Mouse (Mus musculus): ENCODE results near the gene Fahd2a.

DNA sequence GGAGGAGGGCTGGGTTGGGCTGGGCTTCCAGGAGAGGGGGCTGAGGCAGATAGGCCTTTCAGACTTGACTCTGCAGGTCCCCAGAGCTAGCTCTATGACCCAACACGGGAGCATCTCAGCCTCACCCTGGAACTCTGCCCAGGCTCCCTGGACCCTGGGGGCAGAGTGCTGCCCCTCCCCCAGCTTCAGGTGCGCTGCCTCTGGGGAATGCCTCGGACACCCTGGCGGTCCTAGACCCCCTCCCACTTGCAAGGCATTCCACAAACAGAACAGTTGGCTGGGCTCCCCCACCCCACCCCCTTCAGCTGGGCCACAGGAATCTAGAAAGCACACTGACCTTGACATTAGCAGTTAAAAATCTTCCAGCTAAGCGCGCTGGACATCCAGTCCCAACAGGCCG, 5.3 kb upstream of the Fahd2a start:
- TF ChIP-seq CTCF (IDR thresholded peaks at IDR 0.05; ENCODE audit: low read depth): no peak
- TF ChIP-seq EP300 (optimal IDR thresholded peaks at IDR 0.05): no peak
